Mouse (Mus musculus) c-Kit-positive CD71-negative TER-119-negative erythroid progenitor cells, embryonic 14.5 days (primary cell): ENCODE data around the gene Sgta.

Experiments
- DNase-seq: peaks from one replicate; pipeline ENCODE4 v3.0.0-alpha.2; 2013; ENCODE audit warnings: low read depth

Gene Sgta

DNA sequence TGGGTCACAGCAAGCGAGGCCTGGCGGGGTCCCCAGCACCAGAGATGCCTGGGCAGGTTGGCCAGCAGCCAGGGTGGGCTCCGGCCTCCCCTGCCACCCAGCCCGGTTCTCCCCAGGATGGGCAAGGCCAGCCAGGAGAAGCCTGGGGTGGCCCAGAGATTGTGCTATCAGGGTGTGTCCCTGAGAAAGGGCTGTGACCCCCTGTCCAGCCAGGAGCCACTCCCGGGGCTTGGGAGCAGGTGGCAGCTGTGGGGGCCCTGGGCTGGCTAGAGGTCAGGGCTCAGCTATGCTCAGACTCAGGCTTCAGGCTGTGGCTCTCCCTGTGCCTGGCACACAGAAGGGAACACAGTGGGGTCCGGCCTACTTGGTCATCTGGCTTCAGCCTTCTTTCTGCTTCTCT, 40.3 kb downstream of the Sgta start:
- no peak for DNase-seq

DNA sequence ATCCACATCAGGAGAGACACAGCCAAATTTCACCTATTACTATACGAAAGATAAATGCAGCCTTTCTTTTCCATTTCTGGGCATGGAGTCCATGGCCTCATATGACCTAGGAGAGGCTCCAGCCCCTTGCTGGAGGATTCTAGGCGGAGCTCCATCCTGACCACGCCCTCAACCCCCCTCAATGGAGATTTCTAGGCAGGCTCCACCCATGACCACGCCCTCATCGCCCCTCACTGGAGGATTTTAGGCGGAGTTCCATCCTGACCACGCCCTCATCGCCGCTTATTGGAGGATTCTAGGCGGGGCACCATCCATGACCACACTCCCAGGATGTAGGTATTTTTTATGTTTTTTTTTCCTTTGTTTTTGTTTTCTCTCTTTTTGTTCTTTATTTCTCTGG, 41.7 kb downstream of the Sgta start:
- DNase-seq: peak; percentile 62

DNA sequence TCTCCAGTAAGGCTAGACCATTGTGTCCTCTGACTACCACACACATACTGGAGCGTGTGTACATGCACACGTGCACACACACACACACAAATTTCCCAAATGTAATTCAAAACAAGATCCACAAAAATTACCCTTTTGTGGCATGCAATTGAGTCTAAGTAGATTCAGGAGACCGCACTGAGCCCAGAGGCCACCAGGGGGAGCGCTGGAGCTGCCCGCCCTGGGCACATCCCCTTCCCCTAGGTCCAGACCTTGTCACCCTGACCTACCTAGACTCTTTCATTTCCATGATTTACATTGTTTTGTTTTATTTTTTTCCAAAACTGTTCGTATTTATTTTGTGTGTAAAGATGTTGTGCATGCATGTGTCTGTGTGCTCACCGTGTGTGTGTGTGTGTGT, 43.3 kb downstream of the Sgta start:
- peak; percentile 60 for DNase-seq

DNA sequence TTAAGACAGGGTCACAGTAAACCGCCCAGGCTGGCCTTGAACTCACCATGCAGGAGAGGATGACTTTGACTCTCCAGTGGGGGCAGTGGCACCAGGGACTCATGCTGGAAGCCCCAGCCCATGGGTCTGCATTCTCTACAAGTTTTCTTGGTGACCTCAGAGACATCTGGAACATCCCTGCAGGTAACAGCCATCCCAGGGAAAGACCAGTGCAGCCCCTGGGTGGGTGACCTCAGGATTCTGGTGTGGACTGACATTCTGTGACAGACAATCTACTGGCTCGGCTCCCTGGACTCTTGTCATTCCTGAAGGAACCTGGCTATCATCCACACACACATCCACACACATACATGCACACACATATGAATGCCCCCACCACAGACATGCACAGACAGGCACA, 44.3 kb downstream of the Sgta start:
- DNase-seq: no peak

DNA sequence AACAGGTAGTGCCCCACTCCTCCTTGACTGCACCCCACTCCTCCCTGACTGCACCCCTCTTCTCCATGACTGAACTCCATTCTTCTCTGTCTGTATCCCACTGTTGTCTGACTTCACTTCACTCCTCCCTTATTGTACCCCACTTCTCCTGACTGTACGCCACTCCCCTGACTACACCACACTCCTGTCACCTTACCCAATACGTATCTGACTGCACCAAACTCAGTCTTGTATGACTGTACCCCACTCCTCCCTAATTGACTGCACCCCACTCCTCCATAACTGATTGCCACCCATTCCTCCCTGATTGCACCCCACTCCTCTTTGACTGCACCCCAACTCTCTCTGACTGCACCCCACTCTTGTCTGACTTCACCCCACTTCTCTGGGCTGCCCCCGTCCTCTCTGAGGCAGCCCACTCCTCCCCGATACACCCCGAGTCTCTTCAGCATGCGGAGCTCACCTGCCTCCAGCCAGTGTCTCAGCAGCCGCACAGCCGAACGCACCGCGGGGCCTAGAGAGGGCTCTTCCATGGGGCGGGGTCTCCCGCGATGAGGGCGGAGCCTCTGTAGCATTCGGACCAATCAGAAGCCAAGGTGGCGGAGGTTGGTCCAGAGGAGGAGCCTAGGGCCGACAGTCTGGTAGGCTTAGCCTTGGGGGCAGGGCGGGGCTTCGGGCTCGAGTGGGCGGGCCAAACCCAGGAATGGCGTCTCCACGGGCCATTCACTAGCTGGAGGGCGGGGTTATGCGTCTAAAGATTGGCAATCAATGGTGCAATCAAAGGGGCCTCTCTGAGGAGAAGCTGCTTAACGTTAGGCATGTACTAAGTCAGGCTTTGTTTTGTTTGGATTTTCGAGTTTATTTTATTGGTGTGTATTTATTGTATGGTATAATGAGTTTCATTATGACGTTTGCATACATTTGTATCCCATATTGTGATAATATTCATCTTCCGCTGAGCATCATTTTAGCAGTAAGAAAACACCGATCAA, 45.3 kb downstream of the Sgta start, which contains the start of gene Gng7:
Gng7 (minus strand) TSS at position 553 of the 992 bp plus-strand sequence.
- DNase-seq: peak; percentile 96

DNA sequence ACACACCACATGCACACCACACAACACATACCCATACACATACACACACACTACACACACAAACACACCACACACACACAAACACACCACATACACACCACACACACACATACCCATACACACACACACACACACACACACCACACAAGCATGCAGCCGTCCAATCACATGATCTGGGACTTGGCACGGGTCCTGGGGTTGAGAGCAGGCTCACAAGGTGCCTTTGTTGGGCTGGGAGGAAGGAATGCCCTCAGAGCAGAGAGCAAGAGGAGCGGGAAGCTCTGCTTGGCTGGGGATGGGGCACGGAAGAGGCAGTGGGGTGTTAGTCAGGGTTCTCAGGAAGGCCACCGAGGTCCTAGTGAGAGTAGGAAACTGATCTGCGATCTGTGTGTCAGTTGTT, 49.1 kb downstream of the Sgta start:
- DNase-seq: no peak

DNA sequence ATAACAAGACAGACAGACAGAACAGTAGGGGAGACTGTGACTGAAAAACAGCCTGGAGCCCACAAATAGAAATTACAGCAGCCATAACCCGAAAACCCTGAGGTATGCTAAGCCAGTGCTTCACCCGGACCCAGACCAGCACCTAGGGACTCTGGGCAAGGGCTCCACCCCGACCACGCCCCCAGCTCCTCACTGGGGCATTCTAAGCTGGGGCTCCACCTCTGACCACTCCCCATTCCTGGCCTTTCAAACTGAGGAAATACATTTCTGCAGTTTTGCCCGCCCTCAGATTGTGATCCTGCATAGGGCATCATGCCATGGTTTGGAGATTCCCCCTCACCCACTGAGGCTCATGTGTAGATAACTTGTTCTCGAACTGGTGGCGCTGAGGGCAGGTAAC, 52.7 kb downstream of the Sgta start:
- no peak for DNase-seq

DNA sequence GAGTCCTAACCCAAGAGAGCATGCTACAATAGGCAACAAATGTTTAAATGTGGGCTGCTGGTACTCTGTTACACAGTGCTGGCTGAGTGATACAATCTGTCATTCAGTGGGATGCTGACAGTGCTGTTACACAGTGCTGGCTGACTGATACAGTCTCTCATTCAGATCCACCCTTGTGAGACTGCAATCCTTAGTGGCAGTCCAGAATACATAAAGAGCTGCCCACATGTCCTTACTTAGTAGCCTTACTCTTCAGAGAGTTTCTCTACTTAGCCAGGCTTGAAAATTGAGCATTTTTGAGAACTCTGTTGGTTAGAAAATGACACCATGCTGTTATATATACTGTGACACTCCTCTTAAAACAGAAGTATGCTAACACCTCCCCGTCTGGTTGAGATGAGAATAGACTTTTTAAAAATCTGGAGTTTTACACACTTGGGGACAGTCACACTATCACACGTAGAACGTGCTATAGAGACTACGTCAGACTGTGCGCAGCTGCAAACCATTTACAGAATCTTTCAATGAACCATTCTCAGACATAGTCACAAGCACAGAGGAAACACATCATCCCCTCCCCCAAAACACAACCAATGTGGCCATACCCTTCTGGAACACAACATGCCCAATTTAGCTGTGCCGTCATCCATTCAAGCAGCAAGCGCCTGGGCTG, 53.8 kb downstream of the Sgta start:
- no peak for DNase-seq

DNA sequence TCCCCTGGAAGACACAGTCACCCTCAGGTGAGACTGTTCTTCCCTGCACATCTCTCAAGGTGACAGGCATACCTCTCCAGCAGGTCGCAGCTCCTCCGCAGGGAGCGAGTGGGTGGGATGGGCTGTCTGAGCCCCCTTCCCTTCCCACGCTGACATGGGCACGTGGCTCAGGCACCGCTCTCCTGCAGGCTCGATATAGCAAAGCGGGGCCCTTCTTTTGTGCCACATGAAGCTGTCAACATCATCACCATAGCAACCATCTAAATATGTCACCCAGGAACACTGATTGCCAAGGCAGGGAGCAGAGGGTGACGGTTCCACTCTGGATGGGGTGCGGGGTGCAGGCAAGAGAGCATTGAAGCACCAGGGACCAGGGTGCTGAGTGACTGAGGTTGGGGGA, 58.8 kb downstream of the Sgta start:
- DNase-seq: no peak

DNA sequence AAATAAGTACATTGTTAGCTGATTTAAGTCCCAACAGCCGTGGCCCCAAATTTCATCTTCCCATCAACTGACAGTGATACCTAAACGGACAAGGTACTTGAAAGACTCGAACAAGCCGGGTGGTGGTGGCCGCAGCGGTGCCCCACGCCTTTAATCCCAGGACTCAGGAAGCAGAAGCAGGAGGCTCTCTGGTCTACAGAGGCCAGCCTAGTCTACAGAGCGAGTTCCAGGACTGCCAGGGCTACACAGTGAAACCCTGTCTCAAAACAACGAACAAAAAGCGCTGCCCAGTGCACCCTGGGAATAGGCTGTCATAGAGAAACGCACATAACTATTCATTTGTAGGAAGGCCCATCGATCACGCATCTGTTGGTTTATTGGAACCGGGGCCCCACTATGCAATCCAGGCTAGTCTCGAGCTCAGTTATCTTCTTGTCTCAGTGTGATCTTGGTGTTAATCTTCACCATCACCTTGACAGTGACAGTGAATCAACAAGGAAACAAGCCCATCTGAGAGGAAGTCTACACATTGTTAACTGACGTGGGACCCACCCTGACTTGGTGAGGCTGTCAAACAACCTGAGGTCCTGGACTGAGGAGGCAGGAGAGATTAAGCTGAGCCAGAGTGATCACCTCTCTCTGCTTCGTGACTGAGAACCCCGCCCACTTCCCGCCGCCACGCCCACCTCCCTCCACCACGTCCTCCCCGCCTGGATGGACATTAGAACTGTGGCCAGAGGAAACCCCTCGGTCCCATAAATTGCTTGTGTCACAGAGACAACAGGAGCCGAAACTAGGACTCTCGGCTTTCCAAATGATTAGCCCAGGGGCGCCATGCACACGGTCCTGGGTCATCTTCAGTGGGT, 59.6 kb downstream of the Sgta start:
- DNase-seq: no peak

DNA sequence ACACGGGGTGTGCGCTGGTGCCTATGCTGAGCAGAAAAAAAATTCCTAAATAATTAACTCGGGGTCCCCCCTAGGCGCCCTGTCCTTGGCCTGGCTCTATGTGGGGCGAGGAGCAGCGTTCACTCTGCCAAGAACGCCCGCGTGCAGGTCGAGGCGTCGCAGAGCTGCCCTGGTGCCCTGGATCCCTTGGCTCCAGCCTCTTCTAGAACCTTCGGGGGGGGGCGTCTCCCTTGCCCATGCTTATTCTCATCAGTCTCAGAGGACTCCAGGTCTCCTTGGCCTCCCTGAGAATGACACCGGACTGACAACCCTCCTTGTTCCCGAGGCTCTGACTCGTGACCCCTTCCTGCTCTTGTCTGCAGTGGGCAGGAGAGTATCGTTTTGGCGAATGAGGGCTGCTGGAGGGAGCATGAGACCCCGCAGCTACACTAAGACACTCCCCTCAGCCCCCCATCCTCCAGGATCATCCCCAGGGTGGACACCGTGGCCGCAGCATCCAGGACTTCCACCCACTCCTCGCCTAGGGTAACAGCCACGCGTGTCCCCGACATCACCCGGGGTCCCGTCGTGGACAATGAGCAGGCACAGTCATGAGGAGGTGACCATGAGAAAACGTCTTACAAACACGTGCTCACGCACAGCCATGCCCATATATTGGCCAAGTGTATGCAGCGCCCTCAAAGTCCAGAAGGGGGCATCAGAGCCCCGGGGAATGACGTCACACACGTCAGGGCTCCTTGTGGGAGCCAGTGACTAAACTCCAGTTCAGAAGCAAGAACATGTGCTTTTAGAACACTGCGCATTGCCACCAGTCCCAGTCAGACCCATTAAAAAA, 60.4 kb downstream of the Sgta start:
- DNase-seq: peak; percentile 88

DNA sequence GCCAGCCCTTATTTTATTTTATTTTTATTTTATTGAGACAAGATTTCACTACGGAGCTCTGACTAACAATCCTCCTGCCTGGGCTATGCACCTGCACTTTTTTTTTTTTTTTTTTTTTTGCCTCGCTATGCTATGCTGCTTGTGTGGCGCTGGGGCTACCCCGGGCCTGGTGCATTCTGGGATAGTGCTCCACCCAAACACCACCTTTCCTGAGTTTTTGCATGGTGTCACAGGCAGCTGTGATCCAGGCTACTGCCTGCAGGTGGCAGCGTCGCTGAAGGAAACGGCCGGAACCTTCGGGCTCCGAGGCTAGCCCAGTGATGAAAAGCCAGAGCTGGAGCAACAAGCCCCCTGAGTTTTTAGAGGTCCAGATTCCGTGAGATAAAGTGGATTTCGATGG, 61.2 kb downstream of the Sgta start:
- peak; percentile 45 for DNase-seq

DNA sequence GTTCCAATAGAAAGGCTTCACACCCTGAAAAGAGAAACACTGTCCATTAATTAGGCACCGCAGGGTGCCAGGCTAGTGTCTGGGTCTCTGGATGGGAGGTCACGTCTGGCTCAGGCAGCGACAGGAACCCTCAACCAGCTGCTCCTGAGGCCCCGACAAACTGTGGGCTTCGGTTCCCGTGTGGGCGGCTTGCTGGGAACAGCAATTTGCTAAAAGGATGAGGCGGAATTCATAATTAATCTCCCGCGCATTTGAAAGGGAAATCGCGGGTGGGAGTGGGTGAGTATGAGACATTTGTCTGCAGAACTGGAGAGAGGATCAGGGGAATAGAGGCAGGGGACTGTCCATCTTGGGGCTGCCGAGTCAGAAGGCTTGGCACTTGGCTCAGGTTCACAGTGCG, 62.0 kb downstream of the Sgta start:
- DNase-seq: no peak

DNA sequence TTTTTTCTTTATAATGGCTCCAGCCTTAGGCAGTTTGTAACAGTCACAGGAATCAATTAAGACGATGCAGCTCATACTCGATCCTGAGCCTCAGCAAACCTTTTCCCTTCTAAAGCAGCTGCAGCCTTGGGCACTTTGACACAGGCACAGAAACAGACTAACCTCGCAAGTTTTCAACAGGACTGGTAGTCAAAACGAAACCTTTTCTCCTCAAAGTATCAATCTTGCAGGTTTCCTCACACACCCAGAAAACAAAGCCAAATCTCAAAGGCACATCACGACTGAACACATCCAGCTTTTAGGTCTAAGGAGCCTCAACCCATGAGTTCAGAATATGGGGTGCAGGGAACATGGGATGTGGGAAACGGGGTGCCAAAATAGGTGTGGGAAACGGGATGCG, 62.6 kb downstream of the Sgta start:
- DNase-seq: no peak

DNA sequence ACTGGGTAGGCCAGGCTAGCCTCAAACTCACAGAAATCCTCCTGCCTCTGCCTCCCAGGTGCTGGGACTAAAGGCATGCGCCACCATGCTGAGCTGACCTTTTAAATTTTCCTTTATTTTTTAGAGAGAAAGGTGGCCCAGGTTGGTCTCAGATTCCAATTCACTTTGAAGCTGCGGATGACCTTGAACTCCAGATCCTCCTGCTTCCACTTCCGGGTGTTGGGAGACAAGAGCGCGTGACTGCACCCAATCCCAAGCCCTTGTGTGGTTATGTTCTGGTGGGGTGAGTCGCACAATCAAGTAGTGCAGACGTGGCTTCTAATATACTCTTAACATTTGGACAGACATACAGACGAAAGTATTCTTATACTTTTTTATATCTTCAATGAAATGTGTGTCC, 63.5 kb downstream of the Sgta start:
- DNase-seq: no peak

DNA sequence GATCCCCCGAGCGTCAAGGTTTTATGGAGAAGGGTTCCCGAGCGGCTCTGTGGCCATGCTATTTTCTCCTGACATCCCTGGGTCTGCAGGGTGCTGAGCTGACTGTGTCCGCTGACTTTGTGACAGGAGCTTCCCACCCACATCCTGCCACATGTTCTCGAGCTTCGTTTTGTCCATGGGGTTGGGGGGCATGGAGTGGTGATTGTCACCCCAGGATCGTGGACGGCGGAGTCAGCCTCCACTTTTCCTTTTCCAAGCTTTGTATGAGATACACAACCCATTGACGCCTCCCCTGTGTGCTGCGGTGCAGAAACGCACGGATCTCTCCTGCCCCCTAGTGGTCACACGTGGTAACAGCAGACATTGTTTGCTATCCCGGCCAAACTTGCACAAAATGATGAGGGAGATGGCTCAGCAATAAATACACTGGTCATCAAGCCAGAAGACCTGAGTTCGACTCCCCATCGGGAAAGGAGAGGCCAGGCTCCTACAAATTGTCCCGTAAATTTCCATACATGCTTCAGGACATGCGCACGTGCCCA, 64.8 kb downstream of the Sgta start:
- DNase-seq: peak; percentile 66

DNA sequence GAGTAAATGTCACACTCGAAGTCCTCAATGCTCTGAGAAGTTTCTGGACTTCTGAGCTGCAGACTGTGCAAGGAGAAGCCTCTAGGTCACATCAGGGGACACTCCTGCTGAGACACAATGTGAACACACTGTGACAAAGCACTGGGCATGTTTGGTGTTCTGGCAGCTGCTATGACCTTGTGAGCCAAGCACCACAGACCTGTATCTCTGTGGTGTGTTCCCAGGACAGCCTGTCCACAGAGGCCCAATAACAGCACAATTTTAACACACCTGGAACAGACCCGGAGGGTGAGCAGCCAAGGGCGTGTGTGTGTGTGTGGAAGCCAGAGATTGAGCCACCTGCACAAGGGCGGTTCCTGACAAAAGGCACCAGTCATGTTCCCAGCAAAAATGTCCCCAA, 65.4 kb downstream of the Sgta start:
- DNase-seq: no peak
